In the genomic region with DNA sequence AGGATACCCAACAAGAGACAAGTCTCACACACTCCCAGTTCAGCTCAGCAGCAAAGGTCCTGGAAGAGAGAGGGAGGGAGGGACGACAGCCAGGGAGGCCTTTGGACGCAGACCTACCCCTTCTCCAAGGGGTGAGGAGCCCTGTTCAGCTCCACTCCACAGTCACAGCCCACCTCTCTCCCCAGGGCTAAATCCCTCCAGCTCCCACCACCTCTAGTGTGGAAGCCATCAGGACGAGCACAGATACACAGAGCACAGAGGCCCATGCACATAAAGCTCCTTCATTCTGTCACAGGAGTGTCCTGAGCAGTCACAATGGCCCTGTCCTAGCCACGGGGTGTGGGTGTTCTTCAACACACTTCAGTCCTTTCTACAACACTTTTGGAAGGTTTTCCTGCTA, we compare ENCODE assay signal across 8 mouse cellular contexts.
A peak's percentile ranks its signal among the peaks of the same experiment; 100 is the strongest.
DNase-seq lines count a peak whose midpoint lies in the region; ATAC-seq and TF ChIP-seq lines count a peak whose summit lies in the region.

No protein-coding gene starts in this region.

- TF ChIP-seq RAD21 in CH12.LX (IDR thresholded peaks at IDR 0.05; ENCODE audit: low read depth, low read length): no peak

- peaks cover 89% of the 10 kb centered on the region for H3K4me1 ChIP-seq in heart, embryonic 10.5 days
- peaks cover 23 to 89% of the 10 kb centered on the region in 2 experiments for H3K4me1 ChIP-seq in CH12.LX (ENCODE audit: control insufficient read depth in 1 of 2, insufficient read depth in 2 of 2)
- peaks cover 87% of the 10 kb centered on the region for H3K4me1 ChIP-seq in hindbrain, embryonic 10.5 days (replicated peaks)
- peaks cover 74% of the 10 kb centered on the region for H3K4me1 ChIP-seq in liver, embryonic 16.5 days (ENCODE audit: control insufficient read depth, low read depth, low read length)

- TF ChIP-seq CTCF in CH12.LX (conservative IDR thresholded peaks at IDR 0.05 in 1 of 2, IDR thresholded peaks at IDR 0.05 in 1 of 2; ENCODE audit: low read depth in 2 of 2, low read length in 2 of 2): no peak

- H3K4me2 ChIP-seq in CH12.LX (ENCODE audit: insufficient read depth, low read depth, poor library complexity, severe bottlenecking): no peak overlapping the region
- H3K4me2 ChIP-seq in liver, embryonic 16.5 days (ENCODE audit: low read depth, low read length): no peak overlapping the region

- no peak for DNase-seq in heart, embryonic 10.5 days (ENCODE audit: low spot score)
- DNase-seq in heart, adult 9 months (ENCODE audit: low spot score in 2 of 2): no peak
- DNase-seq in CH12.LX (ENCODE audit: extremely low read depth): no peak
- DNase-seq in hindbrain, embryonic 10.5 days (ENCODE audit: low spot score): no peak
- no peak for DNase-seq in adrenal gland, postnatal 10 days
- no peak for DNase-seq in adipocyte (ENCODE audit: low spot score)
- DNase-seq in adrenal gland, adult 8-10 months: no peak

- no peaks in the 10 kb centered on the region for H3K9me3 ChIP-seq in heart, embryonic 10.5 days
- H3K9me3 ChIP-seq in CH12.LX (replicated peaks; ENCODE audit: low read length): peaks cover 2% of the 10 kb centered on the region
- no peaks in the 10 kb centered on the region for H3K9me3 ChIP-seq in hindbrain, embryonic 10.5 days
- no peaks in the 10 kb centered on the region for H3K9me3 ChIP-seq in liver, embryonic 16.5 days (replicated peaks; ENCODE audit: control insufficient read depth, low read length)

- TF ChIP-seq EP300 in CH12.LX (IDR thresholded peaks at IDR 0.05; ENCODE audit: low read length): no peak

- in situ Hi-C loops in CH12.LX (cut with MboI; ENCODE audit: low pct_ligation_motif_present, low pct_unique_long_range_greater_than_20kb, low sequenced_read_pairs): no loop called here

- H3K4me3 ChIP-seq in heart, embryonic 10.5 days: no peak overlapping the region
- no peak overlapping the region for H3K4me3 ChIP-seq in CH12.LX (replicated peaks in 1 of 3; ENCODE audit: low read depth in 2 of 3, low read length in 2 of 3, poor library complexity in 1 of 3)
- no peak overlapping the region for H3K4me3 ChIP-seq in hindbrain, embryonic 10.5 days
- no peak overlapping the region for H3K4me3 ChIP-seq in liver, embryonic 16.5 days (ENCODE audit: low read depth, low read length)

- H3K36me3 ChIP-seq in heart, embryonic 10.5 days: peaks cover 7% of the 10 kb centered on the region
- H3K36me3 ChIP-seq in CH12.LX (replicated peaks in 1 of 2; ENCODE audit: control insufficient read depth in 1 of 2, insufficient read depth in 1 of 2, low read length in 1 of 2): peaks cover 11 to 76% of the 10 kb centered on the region in 2 experiments
- peaks cover 14% of the 10 kb centered on the region for H3K36me3 ChIP-seq in hindbrain, embryonic 10.5 days
- H3K36me3 ChIP-seq in liver, embryonic 16.5 days (ENCODE audit: control insufficient read depth, insufficient read depth): no peaks in the 10 kb centered on the region

- 31% methylated on average over 4 of the region's 4 CpGs for WGBS in heart, embryonic 10.5 days
- 26% methylated on average over 4 of the region's 4 CpGs for WGBS in hindbrain, embryonic 10.5 days
- WGBS in liver, embryonic 16.5 days (ENCODE audit: insufficient replicate concordance): 48% methylated on average over 4 of the region's 4 CpGs

- peak overlapping the region; percentile 92 for H3K27ac ChIP-seq in heart, embryonic 10.5 days
- H3K27ac ChIP-seq in CH12.LX (ENCODE audit: insufficient read depth, low read depth): peak overlapping the region; percentile 97
- peak overlapping the region; percentile 94 for H3K27ac ChIP-seq in hindbrain, embryonic 10.5 days
- peak overlapping the region; percentile 88 for H3K27ac ChIP-seq in liver, embryonic 16.5 days (ENCODE audit: low read length)

- dilution Hi-C loops in CH12.LX (cut with MboI; ENCODE audit: extremely low pct_ligation_motif_present, extremely low pct_unique_long_range_greater_than_20kb, low sequenced_read_pairs): no loop called here

- no peaks in the 10 kb centered on the region for H3K27me3 ChIP-seq in heart, embryonic 10.5 days (ENCODE audit: insufficient read depth, poor library complexity, severe bottlenecking)
- H3K27me3 ChIP-seq in CH12.LX (replicated peaks): no peaks in the 10 kb centered on the region
- H3K27me3 ChIP-seq in hindbrain, embryonic 10.5 days (ENCODE audit: insufficient read depth, poor library complexity, severe bottlenecking): no peaks in the 10 kb centered on the region
- H3K27me3 ChIP-seq in liver, embryonic 16.5 days (ENCODE audit: control insufficient read depth, insufficient read depth, low read depth, low read length): no peaks in the 10 kb centered on the region

- no peak for TF ChIP-seq POLR2A in CH12.LX (IDR thresholded peaks at IDR 0.05; ENCODE audit: low read depth, low read length)

- H3K79me2 ChIP-seq in CH12.LX (replicated peaks; ENCODE audit: control insufficient read depth, extremely low read depth, insufficient read depth, poor library complexity, severe bottlenecking): peaks cover 53% of the 10 kb centered on the region

- no peak for ATAC-seq in liver, embryonic 16.5 days (ENCODE audit: low read depth)

- no peak overlapping the region for H3K9ac ChIP-seq in CH12.LX (ENCODE audit: insufficient read depth, low read depth)
- H3K9ac ChIP-seq in liver, embryonic 16.5 days (ENCODE audit: low read depth, low read length): no peak overlapping the region

TF ChIP-seq in CH12.LX, 34 proteins besides CTCF, POLR2A, EP300 and RAD21:
- TF ChIP-seq USF1 (IDR thresholded peaks at IDR 0.05; ENCODE audit: low read depth, low read length) (no peak), ZC3H11A (IDR thresholded peaks at IDR 0.05; ENCODE audit: low read depth, low read length) (no peak), KAT2A (IDR thresholded peaks at IDR 0.05; ENCODE audit: insufficient replicate concordance, low read length) (no peak), E2F4 (IDR thresholded peaks at IDR 0.05; ENCODE audit: insufficient replicate concordance, low read depth, low read length) (no peak), USF2 (conservative IDR thresholded peaks at IDR 0.05; ENCODE audit: low read depth, low read length) (no peak), RCOR1 (conservative IDR thresholded peaks at IDR 0.05; ENCODE audit: low read depth, low read length) (no peak), MEF2A (IDR thresholded peaks at IDR 0.05; ENCODE audit: borderline replicate concordance, low read depth, low read length) (no peak), IRF4 (IDR thresholded peaks at IDR 0.05; ENCODE audit: low read depth, low read length) (no peak), MYC (IDR thresholded peaks at IDR 0.05; ENCODE audit: low read depth, low read length) (no peak), ELF1 (IDR thresholded peaks at IDR 0.05; ENCODE audit: low read depth, low read length) (no peak), MXI1 (IDR thresholded peaks at IDR 0.05; ENCODE audit: low read depth, low read length) (no peak), CHD2 (IDR thresholded peaks at IDR 0.05; ENCODE audit: low read length) (no peak), SIN3A (IDR thresholded peaks at IDR 0.05; ENCODE audit: low read length) (no peak)
TF ChIP-seq in CH12.LX: peak in this region for 0.
